Mouse (Mus musculus) hindbrain, postnatal 0 days (tissue): ENCODE measurements around the gene Clic1. TPM values are rescaled to one million over a fixed set of nuclear protein-coding genes. Genes with fewer than 3 reads are reported as not detected.

Source experiments
- ATAC-seq: fragments of 200-750 bp; cut with Nextera tagmentation; 2 replicates; pipeline ENCODE4 v1.8.0; 2017; ENCODE audit warnings: mild to moderate bottlenecking, moderate TSS enrichment, moderate library complexity
- DNase-seq: peaks from one replicate; pipeline ENCODE4 v3.0.0-alpha.2; 2015; ENCODE audit warnings: low spot score
- H3K27ac ChIP-seq: fragments of 300-500 bp; sonication (generic); 2 replicates; pipeline ENCODE4 v1.5.1; 2014; ENCODE audit warnings: mild to moderate bottlenecking
- H3K27me3 ChIP-seq: fragments of 300-500 bp; sonication (generic); 2 replicates; pipeline ENCODE4 v1.6.1; 2014; ENCODE audit warnings: low read length, mixed read lengths; ENCODE audit not compliant: insufficient read depth
- H3K36me3 ChIP-seq: fragments of 300-500 bp; sonication (generic); 2 replicates; pipeline ENCODE4 v1.6.1; 2014; ENCODE audit warnings: low read length, mixed read lengths; ENCODE audit not compliant: insufficient read depth
- H3K4me1 ChIP-seq: fragments of 300-500 bp; sonication (generic); 2 replicates; pipeline ENCODE4 v1.6.1; 2014; ENCODE audit warnings: antibody characterized with exemption, low read length, mixed read lengths; ENCODE audit not compliant: insufficient read depth
- H3K4me2 ChIP-seq: fragments of 300-500 bp; sonication (generic); 2 replicates; pipeline ENCODE4 v1.6.1; 2014; ENCODE audit warnings: low read depth, mild to moderate bottlenecking, low read length, moderate library complexity, mixed read lengths
- H3K4me3 ChIP-seq: fragments of 300-500 bp; sonication (generic); 2 replicates; pipeline ENCODE4 v1.5.1; 2014; ENCODE audit warnings: low read length
- H3K9ac ChIP-seq: fragments of 300-500 bp; sonication (generic); replicated peaks from 2 replicates; pipeline ENCODE4 v1.6.1; 2014; ENCODE audit warnings: mild to moderate bottlenecking, low read length, moderate library complexity, mixed read lengths
- H3K9me3 ChIP-seq: fragments of 300-500 bp; sonication (generic); 2 replicates; pipeline ENCODE4 v1.6.1; 2016; ENCODE audit warnings: low read length, mixed read lengths
- CTCF ChIP-seq: IDR thresholded peaks from 2 replicates; pipeline ENCODE4 v1.5.1; 2016; ENCODE audit warnings: antibody characterized with exemption, control low read depth, low read depth
- WGBS: fragments of 180-500 bp; shearing (Covaris S2); extraction: QIAGEN DNeasy Blood & Tissue Kit; methylation state at CpG from one replicate; pipeline ENCODE4 v1.1.7; 2014; 5-methylcytosine and 5-hydroxymethylcytosine counted together
- polyA plus RNA-seq: library from polyadenylated mRNA; unstranded; fragments of >200 nt; fragmentation: Nextera tagmentation; extraction: Ambion mirVana; gene quantifications from 2 replicates; pipeline ENCODE4 v1.2.1, GENCODE M21; 2015
- total RNA-seq: library from RNA; depleted of rRNA; stranded (reverse); fragments of >200 nt; gene quantifications from 2 replicates; pipeline ENCODE4 v1.2.3, GENCODE M21; 2014

The Clic1 gene
- total and polyA plus RNA-seq, 2 experiments from 2014 or later = 59.5 to 81.9 TPM

DNA sequence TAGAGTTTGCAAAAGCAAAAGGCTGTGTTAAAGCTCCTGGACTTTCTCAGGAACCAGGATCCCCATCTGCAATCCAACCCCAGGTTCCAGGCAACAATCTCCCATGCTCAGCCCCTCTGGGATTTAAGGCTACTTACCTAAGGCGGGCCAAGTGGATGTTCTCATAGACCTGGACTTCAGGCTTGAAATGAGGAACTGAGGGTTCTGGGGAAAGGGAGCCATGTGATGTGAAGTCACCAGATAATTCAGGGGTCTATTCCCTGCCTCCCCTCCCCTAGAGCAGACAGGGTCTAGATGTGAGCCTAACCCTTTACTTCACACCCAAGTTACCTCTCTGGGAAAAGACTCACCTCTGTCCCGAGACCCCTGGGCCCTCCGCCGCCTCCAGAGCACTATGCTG, 30.9 kb downstream of the Clic1 start:
- no peak overlapping the region for H3K4me3 ChIP-seq
- no peaks in the 10 kb centered on the region for H3K36me3 ChIP-seq
- H3K27me3 ChIP-seq = no peaks in the 10 kb centered on the region
- WGBS = 58% methylated on average over 4 of the region's 4 CpGs
- DNase-seq = no peak
- no peak overlapping the region for H3K4me2 ChIP-seq
- no peak for ATAC-seq
- H3K27ac ChIP-seq = no peak overlapping the region
- no peak for TF ChIP-seq CTCF
- H3K9ac ChIP-seq = no peak overlapping the region
- no peaks in the 10 kb centered on the region for H3K4me1 ChIP-seq
- H3K9me3 ChIP-seq = no peaks in the 10 kb centered on the region

DNA sequence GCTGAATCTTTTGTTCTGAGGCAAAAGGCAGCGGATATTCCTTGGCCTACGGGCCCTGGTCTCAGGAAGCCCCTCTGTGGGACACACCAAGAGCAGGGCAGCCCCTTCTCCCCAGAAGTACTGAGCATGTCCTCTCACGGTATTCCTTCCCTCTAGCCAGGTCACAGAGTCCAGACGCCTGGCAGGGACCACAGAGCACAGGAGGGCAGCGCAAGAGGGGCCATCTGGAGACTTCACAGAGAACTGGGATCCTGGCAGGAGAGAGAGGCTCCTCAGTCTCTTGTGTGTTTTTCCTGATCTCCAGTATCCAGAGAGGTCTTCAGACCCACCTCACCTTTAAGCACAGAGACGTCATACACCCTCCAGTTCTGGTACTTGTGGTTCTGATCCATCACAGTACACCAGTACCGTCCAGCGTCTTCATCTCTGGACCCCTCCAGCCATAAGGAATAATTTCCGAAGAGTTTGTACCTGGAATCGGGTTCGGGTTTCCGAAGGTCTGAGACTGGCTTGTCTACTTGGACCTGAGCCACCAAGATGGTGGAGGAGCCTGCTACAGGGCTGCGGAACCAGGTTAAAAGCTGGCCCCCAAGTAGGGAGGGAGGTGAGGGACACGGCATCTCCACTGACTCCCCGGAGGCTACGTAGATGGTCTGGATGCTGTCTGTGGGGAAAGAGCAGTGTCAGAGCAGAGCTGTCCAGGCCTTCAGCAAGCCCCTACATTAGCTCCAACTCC, 33.2 kb downstream of the Clic1 start:
- DNase-seq (no peak), ATAC-seq (no peak)
- H3K4me2 ChIP-seq = no peak overlapping the region
- H3K27ac ChIP-seq = no peak overlapping the region
- no peaks in the 10 kb centered on the region for H3K9me3 ChIP-seq
- 87% methylated on average over 16 of the region's 16 CpGs for WGBS
- no peaks in the 10 kb centered on the region for H3K36me3 ChIP-seq
- no peaks in the 10 kb centered on the region for H3K27me3 ChIP-seq
- no peaks in the 10 kb centered on the region for H3K4me1 ChIP-seq
- no peak for TF ChIP-seq CTCF
- H3K4me3 ChIP-seq = no peak overlapping the region
- no peak overlapping the region for H3K9ac ChIP-seq

DNA sequence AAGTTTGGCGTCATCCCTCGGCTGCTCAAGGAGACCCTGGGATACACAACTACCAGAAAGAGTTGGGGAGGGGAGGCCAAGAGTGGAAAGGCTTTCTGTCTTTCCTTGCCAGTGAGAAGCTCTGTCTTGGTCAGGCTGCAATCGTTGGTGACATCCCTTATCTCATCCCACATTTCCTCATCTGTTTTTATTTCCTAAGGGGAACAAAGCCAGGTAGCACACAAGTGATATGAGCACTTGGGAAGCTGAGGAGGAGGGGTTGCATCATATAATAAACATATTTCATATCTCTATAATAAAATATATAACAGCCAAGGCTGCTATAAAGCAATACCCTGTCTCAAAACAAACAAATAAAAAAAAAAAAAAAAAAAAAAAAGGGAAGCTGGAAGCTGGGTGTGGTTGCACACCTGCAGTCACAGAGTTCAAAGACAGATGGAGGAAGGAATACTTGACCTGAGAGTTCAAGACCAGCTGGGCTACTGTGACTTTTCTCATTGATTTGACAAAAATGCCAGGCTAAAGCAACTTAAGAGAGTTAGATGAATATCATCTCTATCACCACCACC, 34.2 kb downstream of the Clic1 start:
- no peak for TF ChIP-seq CTCF
- Histone ChIP-seq H3K4me2 (no peak overlapping the region), H3K27ac (no peak overlapping the region), H3K4me1 (no peaks in the 10 kb centered on the region), H3K9ac (no peak overlapping the region), H3K9me3 (no peaks in the 10 kb centered on the region), H3K27me3 (no peaks in the 10 kb centered on the region), H3K36me3 (no peaks in the 10 kb centered on the region), H3K4me3 (no peak overlapping the region)
- DNase-seq = no peak
- no peak for ATAC-seq
- 78% methylated on average over 3 of the region's 3 CpGs for WGBS

DNA sequence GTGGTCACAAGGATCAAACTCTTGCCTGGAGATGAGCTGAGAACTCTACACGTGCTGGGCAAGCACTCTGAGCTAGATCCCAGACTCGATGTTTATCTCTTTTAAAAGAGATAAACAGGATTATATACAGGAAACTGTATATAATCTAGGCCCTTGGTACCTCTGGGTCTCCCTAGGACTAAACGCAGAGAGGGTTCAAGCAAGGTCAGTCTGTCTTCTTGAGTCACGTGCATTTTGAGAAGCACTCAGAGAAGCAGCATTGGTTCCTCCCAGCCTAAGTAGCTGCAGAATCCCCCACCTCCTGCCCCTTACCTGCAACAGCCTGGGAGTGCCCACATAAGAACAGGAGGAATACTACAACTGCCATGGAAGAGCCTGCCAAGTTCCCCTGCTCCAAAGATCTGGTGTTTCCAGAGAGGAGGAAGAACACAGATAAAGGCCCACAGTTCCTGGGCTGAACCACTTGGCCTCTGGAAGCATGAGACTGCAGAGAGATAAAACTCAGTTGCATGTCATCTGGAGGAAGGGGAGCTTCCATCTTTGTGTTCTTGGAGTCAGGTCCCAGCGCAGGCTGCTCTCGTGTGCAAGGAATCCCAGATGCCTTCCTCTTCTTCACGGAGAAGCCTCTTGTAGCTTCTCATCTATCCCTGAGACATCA, 35.6 kb downstream of the Clic1 start, which contains the start of gene Ly6g6f:
Gene Ly6g6f (minus strand): TSS at position 403 of the 658 bp plus-strand sequence.
- Histone ChIP-seq H3K9me3 (no peaks in the 10 kb centered on the region), H3K27ac (no peak within 1 kb of the TSS), H3K4me1 (peaks cover 5% of the 10 kb centered on the region), H3K4me2 (no peak within 1 kb of the TSS), H3K27me3 (no peaks in the 10 kb centered on the region), H3K4me3 (no peak within 1 kb of the TSS), H3K9ac (no peak within 1 kb of the TSS; the same call in 1 of the 2 replicates), H3K36me3 (no peaks in the 10 kb centered on the region)
- DNase-seq = no peak
- 74% methylated on average over 7 of the region's 7 CpGs for WGBS
- ATAC-seq = no peak
- no peak for TF ChIP-seq CTCF

DNA sequence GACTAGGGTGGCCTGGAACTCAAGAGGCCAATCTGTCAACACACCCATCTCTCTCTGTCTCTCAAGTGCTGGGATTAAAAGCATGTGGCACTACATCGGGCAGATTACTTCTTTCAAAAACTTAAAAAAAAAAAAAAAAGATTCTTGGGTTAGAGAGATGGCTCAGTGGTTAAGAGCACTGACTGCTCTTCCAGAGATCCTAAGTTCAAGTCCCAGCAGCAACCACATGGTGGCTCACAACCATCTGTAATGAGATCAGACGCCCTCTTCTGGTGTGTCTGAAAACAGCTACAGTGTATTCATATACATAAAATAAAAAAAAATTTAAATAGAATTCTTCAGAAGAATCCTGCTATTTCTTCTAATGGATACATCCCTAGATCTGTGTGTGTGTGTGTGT, 38.4 kb downstream of the Clic1 start:
- DNase-seq = no peak
- Histone ChIP-seq H3K36me3 (peaks cover 11% of the 10 kb centered on the region; the same call in 1 of the 2 replicates), H3K27me3 (no peaks in the 10 kb centered on the region), H3K4me3 (no peak overlapping the region), H3K9me3 (no peaks in the 10 kb centered on the region), H3K4me2 (no peak overlapping the region), H3K27ac (no peak overlapping the region), H3K4me1 (peaks cover 11% of the 10 kb centered on the region), H3K9ac (no peak overlapping the region)
- ATAC-seq = no peak
- 48% methylated on average over 2 of the region's 2 CpGs for WGBS
- TF ChIP-seq CTCF = peak; percentile 55

DNA sequence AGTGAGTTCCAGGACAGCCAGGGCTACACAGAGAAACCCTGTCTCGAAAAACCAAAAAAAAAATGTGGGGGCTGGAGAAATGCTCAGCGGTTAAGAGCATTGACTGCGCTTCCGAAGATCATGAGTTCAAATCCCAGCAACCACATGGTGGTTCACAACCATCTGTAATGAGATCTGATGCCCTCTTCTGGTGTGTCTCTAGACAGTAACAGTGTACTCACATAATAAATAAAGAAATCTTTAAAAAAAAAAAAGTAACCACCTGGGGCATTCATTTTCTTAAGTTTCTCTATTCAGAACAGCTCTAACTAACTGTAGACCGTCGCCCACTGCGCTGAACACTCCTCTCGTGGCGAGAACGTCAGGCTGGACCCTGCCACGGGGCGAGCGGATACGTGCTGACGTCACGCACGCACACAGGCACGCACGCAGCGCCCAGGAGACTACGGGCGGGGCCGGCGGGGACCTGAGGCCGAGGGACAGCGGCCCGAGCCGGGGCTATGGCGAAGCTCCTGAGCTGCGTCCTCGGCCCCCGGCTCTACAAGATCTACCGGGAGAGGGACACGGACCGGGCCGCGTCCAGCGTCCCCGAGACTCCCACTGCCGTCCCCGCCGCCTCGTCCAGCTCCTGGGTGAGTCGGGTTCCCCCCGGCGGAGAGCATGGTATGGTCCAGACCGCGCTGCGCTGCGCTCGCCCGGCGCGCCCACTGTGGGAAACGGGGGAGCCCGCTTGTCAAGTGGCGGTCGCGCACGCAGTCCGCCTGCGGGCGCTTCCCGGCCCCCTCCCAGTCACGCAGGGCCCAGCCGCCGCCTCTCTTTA, 39.3 kb downstream of the Clic1 start, which contains the start of gene Abhd16a:
Gene Abhd16a (plus strand): TSS at position 439 of the 820 bp plus-strand sequence.
- H3K9ac ChIP-seq = peak within 1 kb of the TSS; percentile 86
- H3K36me3 ChIP-seq = peaks cover 18% of the 10 kb centered on the region; the same call in 1 of the 2 replicates
- ATAC-seq (peak; percentile 98), DNase-seq (peak; percentile 97)
- peaks cover 11% of the 10 kb centered on the region for H3K4me1 ChIP-seq
- no peaks in the 10 kb centered on the region for H3K9me3 ChIP-seq
- 3% methylated on average over 62 of the region's 67 CpGs for WGBS
- no peaks in the 10 kb centered on the region for H3K27me3 ChIP-seq
- TF ChIP-seq CTCF = peak; percentile 30; the same call in 1 of the 2 replicates
- H3K4me2 ChIP-seq = peak within 1 kb of the TSS; percentile 68
- peak within 1 kb of the TSS; percentile 98 for H3K27ac ChIP-seq
- peak within 1 kb of the TSS; percentile 68 for H3K4me3 ChIP-seq
